Mouse (Mus musculus) subcutaneous adipose tissue, adult 2 months (tissue): ENCODE data around the gene Csmd2. TPM values are rescaled to one million over a fixed set of nuclear protein-coding genes. Genes with fewer than 3 reads are reported as not detected.

Source experiments
- polyA plus RNA-seq: library from polyadenylated mRNA; depleted of rRNA; stranded (reverse); fragments of >200 nt; gene quantifications from 2 replicates; pipeline ENCODE4 v1.2.3, GENCODE M21; 2012; ENCODE audit warnings: low replicate concordance; rRNA removed

Csmd2 gene
- 0.08 TPM in 1 of 2 replicates, not detected in the other for polyA plus RNA-seq

DNA sequence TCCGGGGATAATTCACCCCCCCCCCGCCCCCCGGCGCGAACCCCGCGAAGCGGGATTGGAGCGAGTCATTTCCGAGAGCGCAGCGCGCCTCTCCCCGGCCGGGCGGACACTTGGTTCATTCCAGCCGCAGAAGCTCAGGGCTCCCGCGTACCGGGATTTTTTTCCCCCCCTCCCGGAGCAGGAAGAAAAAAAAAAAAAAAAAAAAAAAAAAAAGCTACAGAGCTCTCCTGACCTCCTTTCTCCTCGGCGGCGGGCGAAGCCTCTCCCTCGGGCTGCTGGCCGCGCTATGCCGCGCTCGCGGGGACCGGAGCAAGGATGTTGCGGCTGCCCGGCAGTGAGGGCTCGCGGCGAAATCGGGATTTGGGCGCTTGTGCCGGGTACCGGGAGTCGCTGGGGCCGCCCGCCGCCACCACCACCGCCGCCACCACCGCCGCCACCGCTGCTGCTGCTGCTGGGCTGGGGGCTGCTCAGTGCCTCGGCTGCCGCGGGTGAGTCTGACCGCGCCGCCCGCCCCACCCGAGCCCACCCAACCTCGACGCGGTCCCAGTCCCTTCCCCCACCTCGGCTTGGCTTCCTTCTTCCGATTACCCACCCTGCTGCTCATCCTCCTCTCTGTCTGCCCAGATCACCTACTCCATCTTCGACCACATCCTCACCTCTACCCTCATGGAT, at the start of gene Csmd2:
Gene Csmd2, plus strand, starts transcription at position 74 of the 672 bp plus-strand sequence.

DNA sequence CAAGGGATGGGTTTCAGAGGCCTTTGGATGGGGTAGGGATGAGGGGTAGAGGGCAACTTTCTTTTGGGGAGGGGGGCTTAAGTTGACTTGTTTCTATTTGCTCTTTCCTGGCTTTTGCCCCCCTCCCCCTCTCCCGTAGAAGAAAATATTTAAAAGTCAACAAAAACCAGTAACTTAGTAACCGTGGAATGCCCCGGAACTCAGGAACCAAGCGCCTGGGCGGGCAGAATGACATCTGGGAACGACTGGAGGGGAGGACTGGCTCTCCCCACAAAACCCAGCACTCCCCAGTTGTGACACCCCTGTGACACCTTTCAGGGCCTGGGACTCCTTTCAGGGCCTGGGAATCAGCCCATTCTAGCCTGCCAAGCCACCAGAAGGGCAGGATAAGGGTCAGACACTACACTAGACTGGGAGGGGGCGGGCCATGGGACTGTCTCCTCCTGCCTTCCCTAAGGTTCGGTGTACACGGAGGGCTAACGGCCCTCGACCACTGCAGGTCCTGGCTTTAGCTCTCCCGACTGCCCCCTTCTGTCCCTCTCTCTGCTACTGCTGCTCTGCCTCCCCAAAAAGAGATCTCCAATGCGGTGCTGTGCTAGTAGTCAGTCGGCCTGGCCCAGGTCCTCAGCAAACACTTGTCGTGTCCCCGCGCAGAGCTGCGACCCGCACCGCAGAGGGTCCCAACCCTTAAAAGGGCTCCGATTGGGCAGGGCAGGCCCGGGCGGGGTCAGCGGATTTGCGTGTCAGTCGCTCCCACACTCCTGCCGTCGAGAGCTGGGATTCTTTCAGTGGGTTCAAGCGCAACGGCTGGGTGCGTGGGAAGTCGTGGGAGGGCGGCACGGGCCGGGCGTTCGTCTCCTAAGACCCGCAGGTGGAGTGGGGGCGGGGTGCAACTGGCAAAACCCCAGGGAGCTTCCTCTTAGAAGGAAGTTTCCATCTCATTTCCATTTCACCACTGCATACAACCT, 16.5 kb upstream of the Csmd2 start, which contains the start of gene CK137956:
Gene CK137956, minus strand, starts transcription at position 51 of the 968 bp plus-strand sequence.

DNA sequence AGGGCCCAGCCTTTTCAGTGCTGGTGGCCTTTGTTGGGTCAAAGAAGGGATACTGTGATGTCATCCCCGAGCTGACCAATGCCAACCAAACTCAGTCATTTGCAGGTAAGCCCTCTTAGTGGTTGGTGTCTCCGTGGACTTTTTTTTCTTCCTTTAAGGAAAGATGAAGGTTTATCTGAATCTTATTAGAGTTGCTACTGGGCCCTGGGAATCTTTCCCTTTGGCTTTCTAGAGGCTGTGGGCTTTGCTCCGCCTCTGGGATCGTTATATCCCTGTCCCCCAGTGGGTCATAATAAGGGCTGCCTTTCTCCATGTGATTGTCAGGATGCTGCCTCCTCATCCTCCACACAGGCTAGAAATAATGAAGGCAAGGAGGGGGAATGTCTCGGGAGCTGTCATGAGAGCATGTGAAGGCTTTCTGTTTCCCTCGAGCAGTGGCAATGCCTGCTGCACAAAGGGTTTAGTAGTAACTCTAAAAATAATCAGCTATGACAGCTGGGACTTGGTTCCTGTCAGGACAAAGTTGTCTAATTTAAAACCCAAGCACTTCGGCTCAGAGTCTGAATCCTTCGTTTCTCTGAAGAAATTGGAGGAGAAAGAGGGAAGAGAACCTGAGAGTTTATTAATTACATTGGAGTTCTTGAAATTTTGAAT, 273.4 kb downstream of the Csmd2 start, which contains the start of gene Hmgb4:
Gene Hmgb4, minus strand, starts transcription at position 51 of the 654 bp plus-strand sequence.

DNA sequence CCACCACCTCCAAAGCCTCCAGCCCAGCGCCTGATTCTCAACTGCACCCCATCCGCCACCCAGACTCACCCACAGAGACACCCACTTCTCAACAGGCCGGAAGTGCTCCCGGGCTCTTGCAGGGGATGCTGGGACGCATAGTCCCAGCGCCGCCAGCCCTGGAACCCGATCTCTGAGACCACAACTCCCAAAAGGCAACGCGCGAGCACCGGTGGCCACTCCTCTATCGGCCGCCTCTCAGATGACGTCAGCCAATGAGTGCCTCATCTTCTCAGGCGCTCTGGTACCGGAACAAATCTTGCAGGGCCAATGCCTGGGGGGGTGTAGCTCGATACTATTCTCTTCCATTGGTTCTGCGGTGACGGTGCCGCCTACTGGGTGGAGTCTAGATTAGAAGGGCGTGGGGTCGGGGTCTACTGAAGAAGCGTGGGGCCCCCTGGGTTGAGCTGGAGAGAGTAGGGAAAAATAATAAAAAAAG, 622.3 kb downstream of the Csmd2 start, which contains the start of gene Zscan20:
Gene Zscan20, minus strand, starts transcription at position 174 of the 478 bp plus-strand sequence.

Other genes with a start within 250 kb of the Csmd2 start
- not detected in 2 replicates for gene CK137956, start 16.9 kb upstream of the Csmd2 start, polyA plus RNA-seq